Mouse (Mus musculus): Measurements from ENCODE around the gene Traf3ip3. TPM values are rescaled to one million over a fixed set of nuclear protein-coding genes. Genes with fewer than 3 reads are reported as not detected.
A peak's percentile ranks its signal among the peaks of the same experiment; 100 is the strongest.

Traf3ip3 gene
- 8.3 and 9.1 TPM in 2 replicates for polyA plus RNA-seq (2015; fragmentation: Nextera tagmentation; extraction: Ambion mirVana)

DNA sequence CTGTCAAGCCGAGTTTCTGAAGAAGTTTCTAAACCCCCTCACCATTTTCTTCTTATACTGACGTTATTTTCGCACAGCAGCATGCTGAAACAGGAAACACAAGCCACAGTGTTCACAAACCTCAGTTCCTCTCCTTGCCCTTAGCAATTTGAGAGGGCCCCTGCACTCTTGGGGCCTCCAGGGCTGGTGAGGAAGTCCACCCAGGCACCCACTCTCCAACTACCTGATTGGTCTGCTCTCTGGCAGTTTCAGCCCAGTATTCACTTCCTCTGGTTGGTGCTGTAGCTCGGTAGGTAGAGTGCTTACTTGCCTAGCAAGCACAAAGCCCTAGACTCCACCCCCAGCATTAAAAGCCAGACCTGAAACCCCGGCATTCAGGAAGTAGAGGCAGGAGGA is at the start of gene Traf3ip3:
Gene Traf3ip3, minus strand, starts transcription at position 321 of the 396 bp plus-strand sequence.
- Histone ChIP-seq H3K4me1 (ENCODE audit: insufficient read depth) (peaks cover 16% of the 10 kb centered on the region), H3K9ac (replicated peaks) (peak within 1 kb of the TSS; percentile 51), H3K36me3 (replicated peaks; ENCODE audit: insufficient read depth, low read length) (no peaks in the 10 kb centered on the region), H3K9me3 (ENCODE audit: low read length) (no peaks in the 10 kb centered on the region), H3K27ac (ENCODE audit: low read depth) (peak within 1 kb of the TSS; percentile 88), H3K4me3 (ENCODE audit: low read depth, low read length) (peak within 1 kb of the TSS; percentile 44), H3K4me2 (ENCODE audit: low read depth, low read length) (peak within 1 kb of the TSS; percentile 61), H3K27me3 (ENCODE audit: insufficient read depth, low read length) (no peaks in the 10 kb centered on the region)
- 18% methylated on average over 5 of the region's 5 CpGs for WGBS (ENCODE audit: insufficient replicate concordance)
- peak; percentile 67 for DNase-seq
- peak; percentile 83 for ATAC-seq
- TF ChIP-seq EP300 (IDR thresholded peaks at IDR 0.05; ENCODE audit: low read depth) (no peak), CTCF (IDR thresholded peaks at IDR 0.05; ENCODE audit: low read depth) (no peak)

DNA sequence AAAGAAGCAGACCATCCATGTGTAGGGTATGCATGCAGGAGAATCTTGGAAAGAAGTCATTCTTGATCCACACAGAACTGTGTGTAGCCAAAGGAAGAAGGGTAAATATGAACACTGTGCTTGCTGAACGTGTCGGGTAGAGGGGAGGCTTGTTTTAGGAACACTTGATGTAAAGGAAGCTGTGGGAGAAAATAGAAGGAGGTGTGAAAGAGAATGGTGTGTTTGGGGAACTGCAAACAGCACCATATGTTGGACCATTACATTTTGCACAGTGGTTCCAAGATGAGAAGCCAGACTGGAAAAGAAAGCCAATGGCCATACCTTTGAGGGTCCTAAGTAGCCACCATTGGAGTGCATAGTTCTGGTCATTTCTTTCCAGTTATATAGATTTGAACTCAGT is 48.5 kb upstream of the Traf3ip3 start:
- Histone ChIP-seq H3K27me3 (ENCODE audit: insufficient read depth, low read length) (no peaks in the 10 kb centered on the region), H3K4me2 (ENCODE audit: low read depth, low read length) (no peak overlapping the region), H3K9ac (replicated peaks) (no peak overlapping the region), H3K36me3 (replicated peaks; ENCODE audit: insufficient read depth, low read length) (no peaks in the 10 kb centered on the region), H3K4me1 (ENCODE audit: insufficient read depth) (no peaks in the 10 kb centered on the region), H3K27ac (ENCODE audit: low read depth) (no peak overlapping the region), H3K9me3 (ENCODE audit: low read length) (no peaks in the 10 kb centered on the region), H3K4me3 (ENCODE audit: low read depth, low read length) (no peak overlapping the region)
- TF ChIP-seq CTCF (IDR thresholded peaks at IDR 0.05; ENCODE audit: low read depth) (no peak), EP300 (IDR thresholded peaks at IDR 0.05; ENCODE audit: low read depth) (no peak)
- no peak for DNase-seq
- 63% methylated on average over 2 of the region's 2 CpGs for WGBS (ENCODE audit: insufficient replicate concordance)
- ATAC-seq: no peak

- DNase-seq: no peak
- Histone ChIP-seq H3K36me3 (replicated peaks; ENCODE audit: insufficient read depth, low read length) (no peaks in the 10 kb centered on the region), H3K27ac (ENCODE audit: low read depth) (no peak overlapping the region), H3K4me3 (ENCODE audit: low read depth, low read length) (no peak overlapping the region), H3K9ac (replicated peaks) (no peak overlapping the region), H3K4me2 (ENCODE audit: low read depth, low read length) (no peak overlapping the region), H3K4me1 (ENCODE audit: insufficient read depth) (no peaks in the 10 kb centered on the region; the same call in 1 of the 2 replicates), H3K9me3 (ENCODE audit: low read length) (no peaks in the 10 kb centered on the region), H3K27me3 (ENCODE audit: insufficient read depth, low read length) (no peaks in the 10 kb centered on the region)
- TF ChIP-seq EP300 (IDR thresholded peaks at IDR 0.05; ENCODE audit: low read depth) (no peak), CTCF (IDR thresholded peaks at IDR 0.05; ENCODE audit: low read depth) (no peak)
- 79% methylated on average over 6 of the region's 6 CpGs for WGBS (ENCODE audit: insufficient replicate concordance)
- ATAC-seq: no peak
These were observed 42.7 kb upstream of the Traf3ip3 start for GRCm38 (mm10) chr1:193244235-193244634.

- ATAC-seq (no peak), DNase-seq (no peak)
- Histone ChIP-seq H3K4me1 (ENCODE audit: insufficient read depth) (no peaks in the 10 kb centered on the region; the same call in 1 of the 2 replicates), H3K27me3 (ENCODE audit: insufficient read depth, low read length) (no peaks in the 10 kb centered on the region), H3K9me3 (ENCODE audit: low read length) (no peaks in the 10 kb centered on the region), H3K36me3 (replicated peaks; ENCODE audit: insufficient read depth, low read length) (no peaks in the 10 kb centered on the region), H3K9ac (replicated peaks) (no peak overlapping the region), H3K4me3 (ENCODE audit: low read depth, low read length) (no peak overlapping the region), H3K4me2 (ENCODE audit: low read depth, low read length) (no peak overlapping the region), H3K27ac (ENCODE audit: low read depth) (no peak overlapping the region; the same call in 1 of the 2 replicates)
- 73% methylated on average over 8 of the region's 10 CpGs for WGBS (ENCODE audit: insufficient replicate concordance)
- TF ChIP-seq EP300 (IDR thresholded peaks at IDR 0.05; ENCODE audit: low read depth) (no peak), CTCF (IDR thresholded peaks at IDR 0.05; ENCODE audit: low read depth) (no peak)
These were observed 42.2 kb upstream of the Traf3ip3 start for GRCm38 (mm10) chr1:193243571-193244193.

GRCm38 (mm10) chr1:193242863-193243262 is 41.4 kb upstream of the Traf3ip3 start:
- H3K4me2 ChIP-seq (ENCODE audit: low read depth, low read length): peak overlapping the region; percentile 23; the same call in 1 of the 2 replicates
- TF ChIP-seq CTCF (IDR thresholded peaks at IDR 0.05; ENCODE audit: low read depth) (no peak), EP300 (IDR thresholded peaks at IDR 0.05; ENCODE audit: low read depth) (no peak)
- no peaks in the 10 kb centered on the region for H3K36me3 ChIP-seq (replicated peaks; ENCODE audit: insufficient read depth, low read length)
- ATAC-seq (no peak), DNase-seq (peak; percentile 16)
- no peak overlapping the region for H3K9ac ChIP-seq (replicated peaks)
- no peaks in the 10 kb centered on the region for H3K27me3 ChIP-seq (ENCODE audit: insufficient read depth, low read length)
- H3K27ac ChIP-seq (ENCODE audit: low read depth): peak overlapping the region; percentile 56
- WGBS (ENCODE audit: insufficient replicate concordance): 36% methylated on average over 4 of the region's 4 CpGs
- no peaks in the 10 kb centered on the region; the same call in 1 of the 2 replicates for H3K4me1 ChIP-seq (ENCODE audit: insufficient read depth)
- no peaks in the 10 kb centered on the region for H3K9me3 ChIP-seq (ENCODE audit: low read length)
- no peak overlapping the region for H3K4me3 ChIP-seq (ENCODE audit: low read depth, low read length)

DNA sequence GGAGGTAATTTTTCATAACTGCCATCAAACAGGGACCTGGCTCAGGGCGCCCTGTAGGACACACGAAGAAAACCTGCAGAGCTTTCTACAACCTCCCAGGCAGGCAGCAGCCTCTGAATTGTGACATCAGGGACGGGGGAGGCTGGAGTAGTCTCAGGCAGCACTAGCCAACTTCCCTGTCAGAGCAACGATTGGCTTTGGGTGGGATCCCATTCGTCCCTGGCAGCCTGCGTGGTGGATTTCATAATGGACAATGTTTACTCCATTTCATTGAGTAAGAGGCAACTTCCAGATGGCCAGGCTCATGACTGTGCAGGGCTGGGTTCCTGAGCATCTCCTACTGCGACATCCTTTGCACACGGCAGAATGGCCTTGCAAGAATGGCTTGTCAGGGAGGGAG is 40.7 kb upstream of the Traf3ip3 start:
- no peaks in the 10 kb centered on the region for H3K9me3 ChIP-seq (ENCODE audit: low read length)
- H3K27ac ChIP-seq (ENCODE audit: low read depth): peak overlapping the region; percentile 56
- WGBS (ENCODE audit: insufficient replicate concordance): 31% methylated on average over 8 of the region's 8 CpGs
- H3K4me3 ChIP-seq (ENCODE audit: low read depth, low read length): peak overlapping the region; percentile 24
- DNase-seq (peak; percentile 80), ATAC-seq (peak; percentile 95)
- H3K4me2 ChIP-seq (ENCODE audit: low read depth, low read length): peak overlapping the region; percentile 57
- no peak overlapping the region for H3K9ac ChIP-seq (replicated peaks)
- H3K36me3 ChIP-seq (replicated peaks; ENCODE audit: insufficient read depth, low read length): no peaks in the 10 kb centered on the region
- no peaks in the 10 kb centered on the region for H3K27me3 ChIP-seq (ENCODE audit: insufficient read depth, low read length)
- H3K4me1 ChIP-seq (ENCODE audit: insufficient read depth): no peaks in the 10 kb centered on the region; the same call in 1 of the 2 replicates
- TF ChIP-seq EP300 (IDR thresholded peaks at IDR 0.05; ENCODE audit: low read depth) (peak; percentile 20; the same call in 1 of the 2 replicates), CTCF (IDR thresholded peaks at IDR 0.05; ENCODE audit: low read depth) (no peak)

All from liver, postnatal 0 days (tissue).